Mouse (Mus musculus): ENCODE results near the gene Foxp1. TPM values are rescaled to one million over a fixed set of nuclear protein-coding genes. Genes with fewer than 3 reads are reported as not detected.

The Foxp1 gene
- polyA plus RNA-seq, 1 experiment from 2014 or later = 74.0 TPM

- Histone ChIP-seq H3K4me3 (no peak overlapping the region), H3K4me2 (no peak overlapping the region), H3K27ac (replicated peaks) (no peak overlapping the region), H3K27me3 (no peaks in the 10 kb centered on the region), H3K36me3 (no peaks in the 10 kb centered on the region), H3K9me3 (no peaks in the 10 kb centered on the region), H3K4me1 (replicated peaks) (peaks cover 3% of the 10 kb centered on the region; the same call in 1 of the 2 replicates), H3K9ac (no peak overlapping the region)
- ATAC-seq (ENCODE audit: low read depth) = no peak
- WGBS = 97% methylated on average over 3 of the region's 3 CpGs
Measured at GRCm38 (mm10) chr6:99305236-99305635, 217.3 kb downstream of the Foxp1 start.

- ATAC-seq (ENCODE audit: low read depth) = no peak
- WGBS = 92% methylated on average over 6 of the region's 6 CpGs
- H3K9ac ChIP-seq = no peak overlapping the region
- H3K9me3 ChIP-seq = no peaks in the 10 kb centered on the region
- no peak overlapping the region for H3K4me3 ChIP-seq
- H3K27me3 ChIP-seq = no peaks in the 10 kb centered on the region
- no peak overlapping the region for H3K27ac ChIP-seq (replicated peaks)
- no peaks in the 10 kb centered on the region for H3K4me1 ChIP-seq (replicated peaks)
- no peak overlapping the region for H3K4me2 ChIP-seq
- no peaks in the 10 kb centered on the region for H3K36me3 ChIP-seq
Measured at GRCm38 (mm10) chr6:99302662-99303435, 219.7 kb downstream of the Foxp1 start.

GRCm38 (mm10) chr6:99301923-99302322 lies 220.6 kb downstream of the Foxp1 start:
- 88% methylated on average over 8 of the region's 8 CpGs for WGBS
- Histone ChIP-seq H3K9ac (no peak overlapping the region), H3K27ac (replicated peaks) (no peak overlapping the region), H3K4me2 (no peak overlapping the region), H3K4me1 (replicated peaks) (no peaks in the 10 kb centered on the region), H3K9me3 (no peaks in the 10 kb centered on the region), H3K4me3 (no peak overlapping the region), H3K36me3 (no peaks in the 10 kb centered on the region), H3K27me3 (no peaks in the 10 kb centered on the region)
- no peak for ATAC-seq (ENCODE audit: low read depth)

GRCm38 (mm10) chr6:99300235-99300634 lies 222.3 kb downstream of the Foxp1 start:
- H3K4me1 ChIP-seq (replicated peaks) = no peaks in the 10 kb centered on the region
- no peak for ATAC-seq (ENCODE audit: low read depth)
- H3K9me3 ChIP-seq = no peaks in the 10 kb centered on the region
- H3K9ac ChIP-seq = no peak overlapping the region
- H3K27me3 ChIP-seq = no peaks in the 10 kb centered on the region
- WGBS = 93% methylated on average over 6 of the region's 6 CpGs
- H3K4me2 ChIP-seq = no peak overlapping the region
- no peaks in the 10 kb centered on the region for H3K36me3 ChIP-seq
- H3K4me3 ChIP-seq = no peak overlapping the region
- H3K27ac ChIP-seq (replicated peaks) = no peak overlapping the region

- no peaks in the 10 kb centered on the region for H3K27me3 ChIP-seq
- H3K9me3 ChIP-seq = no peaks in the 10 kb centered on the region
- H3K27ac ChIP-seq (replicated peaks) = no peak overlapping the region
- 74% methylated on average over 14 of the region's 14 CpGs for WGBS
- no peak for ATAC-seq (ENCODE audit: low read depth)
- no peak overlapping the region for H3K9ac ChIP-seq
- no peak overlapping the region for H3K4me2 ChIP-seq
- H3K4me3 ChIP-seq = no peak overlapping the region
- no peaks in the 10 kb centered on the region for H3K36me3 ChIP-seq
- no peaks in the 10 kb centered on the region for H3K4me1 ChIP-seq (replicated peaks)
Measured at GRCm38 (mm10) chr6:99299196-99299595, 223.3 kb downstream of the Foxp1 start.

GRCm38 (mm10) chr6:99297535-99297934 lies 225.0 kb downstream of the Foxp1 start:
- Histone ChIP-seq H3K36me3 (no peaks in the 10 kb centered on the region), H3K9ac (no peak overlapping the region), H3K4me2 (no peak overlapping the region), H3K4me1 (replicated peaks) (no peaks in the 10 kb centered on the region), H3K27me3 (no peaks in the 10 kb centered on the region), H3K4me3 (no peak overlapping the region), H3K9me3 (no peaks in the 10 kb centered on the region), H3K27ac (replicated peaks) (no peak overlapping the region)
- ATAC-seq (ENCODE audit: low read depth) = no peak
- WGBS = 87% methylated on average over 5 of the region's 5 CpGs

- Histone ChIP-seq H3K4me3 (no peak overlapping the region), H3K27me3 (no peaks in the 10 kb centered on the region), H3K9ac (no peak overlapping the region), H3K4me2 (no peak overlapping the region), H3K9me3 (no peaks in the 10 kb centered on the region), H3K36me3 (no peaks in the 10 kb centered on the region), H3K4me1 (replicated peaks) (no peaks in the 10 kb centered on the region), H3K27ac (replicated peaks) (no peak overlapping the region)
- no peak for ATAC-seq (ENCODE audit: low read depth)
- 78% methylated on average over 8 of the region's 8 CpGs for WGBS
Measured at GRCm38 (mm10) chr6:99295495-99295894, 227.0 kb downstream of the Foxp1 start.

GRCm38 (mm10) chr6:99289220-99289619 lies 233.3 kb downstream of the Foxp1 start:
- Histone ChIP-seq H3K4me3 (no peak overlapping the region), H3K27me3 (no peaks in the 10 kb centered on the region), H3K4me1 (replicated peaks) (0 out of 2 replicates have a peak, but pooled peaks cover 4% of the 10 kb centered on the region), H3K4me2 (no peak overlapping the region), H3K36me3 (no peaks in the 10 kb centered on the region), H3K27ac (replicated peaks) (no peak overlapping the region), H3K9me3 (no peaks in the 10 kb centered on the region), H3K9ac (no peak overlapping the region)
- whole genome bisulfite sequencing = 55% methylated on average over 4 of the region's 4 CpGs
- ATAC-seq (ENCODE audit: low read depth) = no peak

GRCm38 (mm10) chr6:99285026-99285425 lies 237.5 kb downstream of the Foxp1 start:
- peaks cover 11% of the 10 kb centered on the region; the same call in 1 of the 2 replicates for H3K4me1 ChIP-seq (replicated peaks)
- H3K9ac ChIP-seq = no peak overlapping the region
- H3K9me3 ChIP-seq = no peaks in the 10 kb centered on the region
- H3K27me3 ChIP-seq = no peaks in the 10 kb centered on the region
- no peaks in the 10 kb centered on the region for H3K36me3 ChIP-seq
- H3K4me2 ChIP-seq = no peak overlapping the region
- no peak overlapping the region for H3K27ac ChIP-seq (replicated peaks)
- 64% methylated on average over 3 of the region's 3 CpGs for WGBS
- H3K4me3 ChIP-seq = no peak overlapping the region
- ATAC-seq (ENCODE audit: low read depth) = no peak

- Histone ChIP-seq H3K36me3 (no peaks in the 10 kb centered on the region), H3K27ac (replicated peaks) (no peak overlapping the region), H3K9ac (no peak overlapping the region), H3K4me2 (no peak overlapping the region), H3K27me3 (no peaks in the 10 kb centered on the region), H3K4me3 (no peak overlapping the region), H3K4me1 (replicated peaks) (peaks cover 7% of the 10 kb centered on the region; the same call in 1 of the 2 replicates), H3K9me3 (no peaks in the 10 kb centered on the region)
- 82% methylated on average over 4 of the region's 4 CpGs for WGBS
- ATAC-seq (ENCODE audit: low read depth) = no peak
Measured at GRCm38 (mm10) chr6:99284019-99284418, 238.5 kb downstream of the Foxp1 start.

- WGBS = 38% methylated on average over 15 of the region's 15 CpGs
- ATAC-seq (ENCODE audit: low read depth) = no peak
- H3K4me3 ChIP-seq = no peak overlapping the region
- H3K9ac ChIP-seq = no peak overlapping the region
- H3K36me3 ChIP-seq = no peaks in the 10 kb centered on the region
- no peaks in the 10 kb centered on the region for H3K27me3 ChIP-seq
- no peak overlapping the region for H3K4me2 ChIP-seq
- H3K9me3 ChIP-seq = no peaks in the 10 kb centered on the region
- H3K4me1 ChIP-seq (replicated peaks) = peaks cover 6% of the 10 kb centered on the region; the same call in 1 of the 2 replicates
- H3K27ac ChIP-seq (replicated peaks) = no peak overlapping the region
Measured at GRCm38 (mm10) chr6:99282866-99283657, 239.5 kb downstream of the Foxp1 start.

GRCm38 (mm10) chr6:99281433-99281832 lies 241.1 kb downstream of the Foxp1 start:
- H3K27ac ChIP-seq (replicated peaks) = no peak overlapping the region

More at GRCm38 (mm10) chr6:99281433-99281832, 241.1 kb downstream of the Foxp1 start:
- no peak overlapping the region for H3K9ac ChIP-seq
- ATAC-seq (ENCODE audit: low read depth) = no peak
- no peaks in the 10 kb centered on the region for H3K9me3 ChIP-seq
- H3K36me3 ChIP-seq = no peaks in the 10 kb centered on the region
- no peaks in the 10 kb centered on the region for H3K27me3 ChIP-seq
- H3K4me1 ChIP-seq (replicated peaks) = peaks cover 7% of the 10 kb centered on the region; the same call in 1 of the 2 replicates
- WGBS = 93% methylated on average over 9 of the region's 9 CpGs
- H3K4me2 ChIP-seq = no peak overlapping the region
- H3K4me3 ChIP-seq = no peak overlapping the region

All from neural tube, embryonic 13.5 days (tissue).